Mouse (Mus musculus) naive thymus-derived CD4-positive, alpha-beta T cell, adult 2 months (primary cell): ENCODE measurements around the gene Clec4a1.

Experiments used
- DNase-seq: peaks from one replicate; pipeline ENCODE4 v3.0.0-alpha.2; 2011; ENCODE audit warnings: low read depth

Gene Clec4a1

GRCm38 (mm10) chr6:122921451-122921850, at the start of gene Clec4a1:
Clec4a1 (plus strand) TSS chr6:122921848.
- no peak for DNase-seq

DNA sequence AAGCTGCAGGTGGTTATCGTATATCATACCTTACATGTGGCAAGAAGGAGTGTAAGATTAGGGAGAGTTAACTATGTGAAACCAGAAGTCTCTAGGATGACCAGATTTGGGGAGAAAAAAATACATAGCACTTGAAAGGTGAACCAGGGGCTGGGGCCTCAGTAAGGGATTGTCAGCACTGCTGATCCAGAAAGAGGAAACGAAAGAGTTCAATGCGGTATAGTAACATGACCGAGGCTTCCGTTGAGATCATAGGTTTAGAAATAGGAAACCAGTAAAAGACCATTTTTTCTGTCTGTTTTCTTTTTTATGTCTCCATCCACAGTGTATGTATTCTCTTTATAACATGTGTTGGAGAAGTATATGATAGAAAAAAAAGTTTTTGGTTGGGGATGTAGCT, 48.8 kb upstream of the Clec4a1 start:
- peak; percentile 73 for DNase-seq

DNA sequence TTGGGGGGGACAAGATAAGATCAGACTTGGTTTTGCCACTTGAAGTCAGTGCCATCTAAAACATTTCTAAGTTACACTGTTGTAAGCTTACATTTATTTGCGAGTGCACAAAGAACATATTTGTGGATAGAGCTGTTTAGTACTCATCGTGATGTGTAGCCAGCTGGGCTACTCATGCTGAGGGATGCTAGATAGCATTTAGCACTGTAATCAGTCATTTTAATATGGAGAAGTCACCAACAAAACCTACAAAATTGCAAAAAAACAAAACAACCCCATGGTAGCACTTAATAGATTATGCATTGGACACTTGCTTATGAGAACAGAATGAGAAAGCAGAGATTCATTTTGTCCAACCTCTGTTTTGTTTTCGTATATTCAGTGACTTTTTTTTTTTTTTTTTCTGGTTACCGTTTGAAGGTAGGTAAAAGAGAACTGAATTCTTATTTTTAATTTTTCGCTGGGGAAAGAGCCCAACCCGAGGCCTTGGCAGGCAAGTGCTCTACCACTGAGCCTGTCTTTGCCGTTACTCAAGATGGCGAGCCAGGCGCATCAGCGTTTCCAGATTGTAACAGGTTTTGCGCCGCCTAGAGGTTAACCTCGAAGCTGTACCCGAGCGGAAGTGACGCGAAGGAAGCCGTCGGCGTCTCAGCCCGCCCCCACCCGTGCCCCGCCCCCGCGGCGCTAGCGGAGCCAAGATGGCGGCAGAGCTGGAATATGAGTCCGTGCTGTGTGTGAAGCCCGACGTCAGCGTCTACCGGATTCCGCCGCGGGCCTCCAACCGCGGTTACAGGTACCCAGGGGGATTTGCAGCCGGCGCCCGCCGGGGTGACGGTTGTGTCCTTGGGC, 47.6 kb upstream of the Clec4a1 start, which contains the start of gene Necap1:
TSS of gene Necap1 (plus strand) at position 604 of the 849 bp plus-strand sequence.
- DNase-seq: peak; percentile 98

DNA sequence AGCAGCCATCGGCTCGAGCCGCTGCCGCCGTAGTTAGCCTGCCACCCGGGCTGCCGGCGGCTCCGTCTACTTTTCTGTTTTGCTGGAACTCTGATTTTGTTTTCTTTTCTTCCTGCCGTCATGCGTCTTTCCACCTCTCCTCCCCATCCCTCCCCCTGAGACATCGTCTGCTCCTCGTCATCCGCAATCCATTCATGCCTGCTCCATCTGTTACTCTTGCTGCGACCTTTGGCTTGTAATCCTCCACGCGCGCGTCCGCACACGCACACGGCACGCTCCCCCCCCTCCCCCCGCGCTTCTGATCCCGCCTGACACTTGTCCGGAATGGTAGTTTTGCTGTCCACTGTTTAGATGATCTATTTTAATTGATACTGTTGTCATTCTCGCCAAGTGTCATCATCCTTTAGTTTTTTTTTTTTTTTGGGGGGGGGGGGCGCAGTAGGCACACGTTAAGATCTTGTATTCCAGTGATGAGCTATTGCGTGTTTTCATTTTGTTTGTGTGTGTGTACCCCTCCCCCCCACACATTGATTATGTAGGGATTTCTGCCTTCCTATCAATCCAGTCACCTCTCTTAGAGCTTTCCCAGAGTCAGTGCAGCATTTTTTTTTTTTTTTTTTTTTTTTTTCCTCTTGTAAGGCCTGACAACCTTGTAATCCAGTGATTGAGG, 46.8 kb upstream of the Clec4a1 start:
- no peak for DNase-seq

GRCm38 (mm10) chr6:122879141-122879735, 42.4 kb upstream of the Clec4a1 start:
- no peak for DNase-seq

DNA sequence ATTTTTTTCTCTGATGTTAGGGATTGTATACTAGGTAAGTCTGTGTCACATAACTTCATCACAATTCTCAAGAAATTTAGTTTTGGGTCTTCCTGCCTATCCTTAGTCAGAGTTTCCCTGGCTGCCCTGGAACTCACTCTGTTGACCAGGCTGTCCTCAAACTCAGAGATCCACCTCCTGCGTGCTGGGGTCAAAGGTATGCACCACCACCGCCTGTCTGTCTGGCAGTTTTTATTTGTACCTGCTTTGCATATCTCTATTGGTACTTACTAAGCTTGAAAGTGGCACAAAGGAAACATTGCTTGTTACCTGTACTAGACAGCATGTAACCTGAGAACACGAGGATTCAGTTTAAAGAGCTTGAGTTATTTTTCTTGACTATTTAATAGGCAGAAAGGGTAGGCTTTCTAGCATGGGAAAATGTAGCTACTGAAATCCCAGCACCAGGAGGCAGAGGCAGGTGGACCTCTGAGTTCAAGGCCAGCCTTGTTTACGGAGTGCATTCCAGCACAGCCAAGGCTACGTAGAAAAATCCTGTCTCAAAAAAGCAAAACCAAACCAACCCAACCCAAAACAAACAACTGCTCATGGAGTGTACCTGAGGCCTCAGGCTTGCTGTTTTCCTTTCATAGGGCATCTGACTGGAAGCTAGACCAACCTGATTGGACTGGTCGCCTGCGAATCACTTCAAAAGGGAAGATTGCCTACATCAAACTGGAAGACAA, 41.7 kb upstream of the Clec4a1 start:
- no peak for DNase-seq

- DNase-seq: no peak
Observed at GRCm38 (mm10) chr6:122881287-122881686, 40.4 kb upstream of the Clec4a1 start.

DNA sequence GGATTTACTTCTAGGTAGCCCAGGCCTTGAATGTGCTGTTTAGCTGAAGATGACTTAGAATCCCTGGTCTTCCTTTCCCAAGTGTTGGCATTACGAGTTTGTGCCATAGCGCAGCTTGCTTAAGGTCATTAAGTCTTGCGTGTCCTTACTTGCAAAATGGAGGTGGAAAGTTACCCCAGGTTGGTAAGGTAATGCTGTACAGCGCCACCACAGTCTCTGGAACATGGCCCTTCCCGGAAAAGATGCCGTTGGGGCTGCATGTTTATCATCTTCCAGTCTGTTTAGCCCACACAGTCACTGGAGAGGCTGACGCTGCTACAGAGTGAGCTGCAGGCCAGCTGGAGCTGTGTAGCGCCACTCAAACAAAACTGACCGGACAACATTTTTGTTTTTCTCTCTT, 38.0 kb upstream of the Clec4a1 start:
- DNase-seq: no peak

DNA sequence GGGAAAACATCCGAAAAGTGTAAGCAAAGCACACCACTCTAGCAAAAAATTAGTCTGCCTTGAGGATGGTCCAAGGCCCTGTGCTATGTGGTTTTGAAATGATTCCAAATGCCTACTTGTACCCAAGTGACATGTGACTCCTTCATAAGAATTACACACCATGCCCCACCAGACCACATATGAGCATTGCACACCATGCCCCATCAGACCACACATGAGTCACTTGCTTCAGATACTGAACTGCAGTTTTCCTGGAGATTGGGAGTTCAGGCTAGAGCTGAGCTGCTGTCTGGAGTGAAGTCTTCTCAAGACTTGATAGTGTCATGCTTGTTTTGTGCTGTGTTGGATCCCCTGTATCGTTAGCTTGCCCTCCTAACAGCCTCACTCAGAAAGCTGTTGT, 32.0 kb upstream of the Clec4a1 start:
- no peak for DNase-seq

- DNase-seq: peak; percentile 65
Observed at GRCm38 (mm10) chr6:122892442-122893049, 29.1 kb upstream of the Clec4a1 start.

DNA sequence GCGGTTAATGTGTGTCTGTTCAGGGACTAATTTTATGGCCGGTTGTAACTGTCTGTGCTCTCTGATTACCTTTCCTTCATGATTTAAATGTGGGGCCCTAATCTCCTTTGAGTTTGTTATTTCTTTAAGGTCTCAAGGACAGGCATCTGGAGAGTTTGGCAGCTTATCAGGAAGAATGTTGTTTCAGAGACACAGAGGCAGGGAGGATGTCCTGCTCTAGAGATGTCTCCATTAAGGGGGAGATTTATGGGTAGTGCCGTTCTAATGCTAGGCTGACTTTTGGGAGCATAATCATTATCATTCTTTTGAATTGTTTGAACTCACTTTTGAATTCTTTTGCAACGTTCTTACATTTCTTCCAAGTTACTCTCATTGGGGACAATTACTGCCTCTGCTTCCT, 1.7 kb upstream of the Clec4a1 start:
- no peak for DNase-seq

GRCm38 (mm10) chr6:122934845-122935244, 13.2 kb downstream of the Clec4a1 start:
- DNase-seq: no peak

- DNase-seq: no peak
Observed at GRCm38 (mm10) chr6:122939618-122940017, 18.0 kb downstream of the Clec4a1 start.

GRCm38 (mm10) chr6:122946760-122947159, 25.1 kb downstream of the Clec4a1 start:
- DNase-seq: no peak

- DNase-seq: no peak
Observed at GRCm38 (mm10) chr6:122952401-122952800, 30.8 kb downstream of the Clec4a1 start, which contains the start of gene Clec4a3. Clec4a3 (plus strand) TSS chr6:122952515.

GRCm38 (mm10) chr6:122964562-122964961, 42.9 kb downstream of the Clec4a1 start:
- no peak for DNase-seq

- DNase-seq: no peak
Observed at GRCm38 (mm10) chr6:122969048-122969447, 47.4 kb downstream of the Clec4a1 start.
